Mouse (Mus musculus) midbrain, postnatal 0 days (tissue): Measurements from ENCODE around the gene Ush2a. TPM values are rescaled to one million over a fixed set of nuclear protein-coding genes. Genes with fewer than 3 reads are reported as not detected.

ENCODE experiments used
- ATAC-seq: fragments of 200-750 bp; cut with Nextera tagmentation; 2 replicates; pipeline ENCODE4 v1.8.0; 2017; ENCODE audit warnings: moderate number of reproducible peaks, mild to moderate bottlenecking, moderate TSS enrichment, moderate library complexity; ENCODE audit not compliant: low FRiP score
- DNase-seq: peaks from one replicate; pipeline ENCODE4 v3.0.0-alpha.2; 2015; ENCODE audit warnings: low spot score
- H3K27ac ChIP-seq: fragments of 300-500 bp; sonication (generic); 2 replicates; pipeline ENCODE4 v1.5.1; 2014; ENCODE audit warnings: low read depth, mild to moderate bottlenecking, low read length, mixed read lengths
- H3K27me3 ChIP-seq: fragments of 300-500 bp; sonication (generic); 2 replicates; pipeline ENCODE4 v1.6.1; 2014; ENCODE audit warnings: low read length, control low read depth, mixed read lengths; ENCODE audit not compliant: insufficient read depth
- H3K36me3 ChIP-seq: fragments of 300-500 bp; sonication (generic); 2 replicates; pipeline ENCODE4 v1.6.1; 2014; ENCODE audit warnings: low read length, control low read depth, mixed read lengths; ENCODE audit not compliant: insufficient read depth
- H3K4me1 ChIP-seq: fragments of 300-500 bp; sonication (generic); 2 replicates; pipeline ENCODE4 v1.6.1; 2014; ENCODE audit warnings: mild to moderate bottlenecking, control low read depth, antibody characterized with exemption, low read length, mixed read lengths; ENCODE audit not compliant: insufficient read depth
- H3K4me2 ChIP-seq: fragments of 300-500 bp; sonication (generic); 2 replicates; pipeline ENCODE4 v1.6.1; 2014; ENCODE audit warnings: low read depth, mild to moderate bottlenecking, low read length, mixed read lengths; ENCODE audit not compliant: poor library complexity, severe bottlenecking
- H3K4me3 ChIP-seq: fragments of 300-500 bp; sonication (generic); 2 replicates; pipeline ENCODE4 v1.5.1; 2014; ENCODE audit warnings: low read depth, mild to moderate bottlenecking, low read length, moderate library complexity
- H3K9ac ChIP-seq: fragments of 300-500 bp; sonication (generic); replicated peaks from 2 replicates; pipeline ENCODE4 v1.6.1; 2014; ENCODE audit warnings: mild to moderate bottlenecking, low read length, moderate library complexity, mixed read lengths; ENCODE audit not compliant: poor library complexity, severe bottlenecking
- H3K9me3 ChIP-seq: fragments of 300-500 bp; sonication (generic); 2 replicates; pipeline ENCODE4 v1.6.1; 2016; ENCODE audit warnings: low read length, control low read depth
- CTCF ChIP-seq: IDR thresholded peaks from 2 replicates; pipeline ENCODE4 v1.5.1; 2016; ENCODE audit warnings: antibody characterized with exemption, mild to moderate bottlenecking
- WGBS: fragments of 180-500 bp; shearing (Covaris S2); extraction: QIAGEN DNeasy Blood & Tissue Kit; methylation state at CpG from one replicate; pipeline ENCODE4 v1.1.7; 2014; 5-methylcytosine and 5-hydroxymethylcytosine counted together
- polyA plus RNA-seq: library from polyadenylated mRNA; unstranded; fragments of >200 nt; fragmentation: Nextera tagmentation; extraction: Ambion mirVana; gene quantifications from 2 replicates; pipeline ENCODE4 v1.2.1, GENCODE M21; 2015
- total RNA-seq: library from RNA; depleted of rRNA; stranded (reverse); fragments of >200 nt; gene quantifications from 2 replicates; pipeline ENCODE4 v1.2.3, GENCODE M21; 2014

Ush2a gene
- total and polyA plus RNA-seq, 2 experiments from 2014 or later = 0.10 to 0.38 TPM

DNA sequence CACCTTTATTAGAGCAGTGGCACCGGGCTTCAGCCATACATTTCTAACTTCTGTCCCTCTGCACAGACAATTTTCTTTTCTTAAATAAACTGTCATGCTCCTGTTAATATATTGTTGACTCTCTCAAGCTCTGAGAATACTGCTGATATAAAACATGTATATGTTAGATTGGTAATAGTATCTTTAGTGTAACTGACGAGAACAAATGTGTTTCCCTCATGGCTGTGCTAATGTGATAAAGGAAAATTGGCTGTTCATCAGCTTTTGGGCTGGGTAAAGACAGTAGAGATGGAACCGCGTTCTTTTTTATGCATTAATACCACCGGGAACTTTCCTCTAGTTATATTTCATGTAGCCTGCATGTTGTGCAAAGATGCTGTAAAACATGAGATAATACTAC is 54.8 kb downstream of the Ush2a start:
- H3K4me1 ChIP-seq = no peaks in the 10 kb centered on the region
- DNase-seq = no peak
- no peak for ATAC-seq

DNA sequence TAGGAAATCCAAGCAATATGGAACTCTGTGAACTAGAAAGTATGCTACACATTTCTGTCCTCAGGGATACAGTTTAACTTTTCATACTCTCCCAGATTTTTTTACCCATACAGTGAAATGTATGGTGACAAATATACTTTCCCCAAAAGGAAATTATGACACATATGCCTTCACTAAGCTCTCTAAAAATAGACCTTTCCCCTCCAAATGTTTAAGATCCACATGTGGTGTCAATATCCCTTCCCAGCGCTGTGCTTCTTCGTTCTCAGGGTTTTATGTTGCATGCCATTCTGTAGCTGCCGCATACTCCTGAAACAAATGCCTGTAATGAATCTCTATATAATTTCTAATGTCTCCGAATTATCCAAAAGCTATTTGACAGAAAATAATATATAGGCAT is 58.4 kb downstream of the Ush2a start:
- Histone ChIP-seq H3K4me1 (no peaks in the 10 kb centered on the region), H3K36me3 (no peaks in the 10 kb centered on the region), H3K4me3 (no peak overlapping the region), H3K27ac (no peak overlapping the region), H3K9me3 (no peaks in the 10 kb centered on the region), H3K9ac (no peak overlapping the region), H3K27me3 (no peaks in the 10 kb centered on the region), H3K4me2 (no peak overlapping the region)
- TF ChIP-seq CTCF = no peak
- DNase-seq = no peak
- WGBS = 81% methylated on average over 4 of the region's 4 CpGs
- no peak for ATAC-seq

More for the DNA sequence above, 54.8 kb downstream of the Ush2a start:
- TF ChIP-seq CTCF = no peak
- 88% methylated on average over 5 of the region's 5 CpGs for WGBS
- Histone ChIP-seq H3K36me3 (no peaks in the 10 kb centered on the region), H3K27ac (no peak overlapping the region), H3K27me3 (no peaks in the 10 kb centered on the region), H3K4me2 (no peak overlapping the region), H3K9me3 (no peaks in the 10 kb centered on the region), H3K9ac (no peak overlapping the region), H3K4me3 (no peak overlapping the region)

DNA sequence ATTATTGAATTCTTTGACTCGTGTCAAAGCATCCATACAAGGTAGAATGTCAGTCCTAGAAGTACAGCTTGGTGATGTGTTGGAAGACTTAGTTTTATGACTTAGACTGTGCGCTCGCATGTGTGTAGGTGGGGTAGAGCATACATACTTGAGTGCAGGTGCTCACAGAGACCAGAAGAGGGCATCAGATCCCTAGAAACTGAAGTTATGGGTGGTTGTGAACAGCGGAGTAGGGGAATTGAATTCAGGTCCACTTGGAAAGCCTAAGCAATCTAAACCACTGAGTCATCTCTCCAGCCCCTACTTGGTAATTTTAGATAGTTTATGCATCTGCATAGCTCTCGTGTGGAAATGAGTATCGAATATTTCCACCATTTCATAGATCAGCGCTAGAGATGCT is 59.7 kb downstream of the Ush2a start:
- DNase-seq = no peak
- no peaks in the 10 kb centered on the region for H3K27me3 ChIP-seq
- H3K36me3 ChIP-seq = no peaks in the 10 kb centered on the region
- ATAC-seq = no peak
- WGBS = 83% methylated on average over 7 of the region's 7 CpGs
- no peak overlapping the region for H3K4me3 ChIP-seq
- no peaks in the 10 kb centered on the region for H3K9me3 ChIP-seq
- no peak overlapping the region for H3K9ac ChIP-seq
- H3K27ac ChIP-seq = no peak overlapping the region
- peak; percentile 34 for TF ChIP-seq CTCF
- H3K4me1 ChIP-seq = no peaks in the 10 kb centered on the region
- H3K4me2 ChIP-seq = no peak overlapping the region

- Histone ChIP-seq H3K9ac (no peak overlapping the region), H3K4me3 (no peak overlapping the region), H3K4me2 (no peak overlapping the region), H3K27me3 (no peaks in the 10 kb centered on the region), H3K4me1 (no peaks in the 10 kb centered on the region), H3K27ac (no peak overlapping the region), H3K36me3 (no peaks in the 10 kb centered on the region), H3K9me3 (no peaks in the 10 kb centered on the region)
- no peak for ATAC-seq
- 92% methylated on average over 2 of the region's 2 CpGs for WGBS
- TF ChIP-seq CTCF = no peak
- DNase-seq = no peak
These were observed 68.6 kb downstream of the Ush2a start for GRCm38 (mm10) chr1:188330406-188330805.

GRCm38 (mm10) chr1:188333936-188334335 is 72.1 kb downstream of the Ush2a start:
- Histone ChIP-seq H3K36me3 (no peaks in the 10 kb centered on the region), H3K27ac (no peak overlapping the region), H3K4me3 (no peak overlapping the region), H3K9me3 (no peaks in the 10 kb centered on the region), H3K9ac (no peak overlapping the region), H3K27me3 (no peaks in the 10 kb centered on the region), H3K4me2 (no peak overlapping the region), H3K4me1 (no peaks in the 10 kb centered on the region)
- 73% methylated on average over 2 of the region's 2 CpGs for WGBS
- DNase-seq (peak; percentile 66), ATAC-seq (no peak)
- TF ChIP-seq CTCF = no peak

DNA sequence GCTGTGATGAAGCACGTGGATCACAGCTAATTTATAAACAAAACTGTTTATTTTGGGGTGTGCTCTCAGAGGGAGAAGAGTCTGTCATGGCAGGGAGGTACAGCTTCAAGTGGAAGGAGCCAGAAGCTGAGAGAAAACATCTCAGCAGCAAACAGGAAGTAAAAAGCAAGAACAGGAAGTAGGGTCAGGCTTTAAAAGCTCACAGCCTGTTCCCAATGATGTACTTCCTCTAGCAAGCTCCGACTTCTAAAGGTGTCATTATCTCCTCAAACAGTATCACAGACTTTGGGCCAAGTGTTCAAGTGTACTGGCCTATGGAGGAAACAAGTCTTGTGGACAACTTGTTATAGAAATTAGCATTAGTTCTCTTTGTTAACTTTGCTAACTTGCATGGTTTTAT is 85.9 kb downstream of the Ush2a start:
- DNase-seq (no peak), ATAC-seq (no peak)
- H3K4me3 ChIP-seq = no peak overlapping the region
- no peak overlapping the region for H3K27ac ChIP-seq
- H3K27me3 ChIP-seq = no peaks in the 10 kb centered on the region
- H3K9me3 ChIP-seq = no peaks in the 10 kb centered on the region
- H3K4me1 ChIP-seq = no peaks in the 10 kb centered on the region
- no peaks in the 10 kb centered on the region for H3K36me3 ChIP-seq
- no peak overlapping the region for H3K4me2 ChIP-seq
- TF ChIP-seq CTCF = no peak
- WGBS = 75% methylated on average over 2 of the region's 2 CpGs
- H3K9ac ChIP-seq = no peak overlapping the region

DNA sequence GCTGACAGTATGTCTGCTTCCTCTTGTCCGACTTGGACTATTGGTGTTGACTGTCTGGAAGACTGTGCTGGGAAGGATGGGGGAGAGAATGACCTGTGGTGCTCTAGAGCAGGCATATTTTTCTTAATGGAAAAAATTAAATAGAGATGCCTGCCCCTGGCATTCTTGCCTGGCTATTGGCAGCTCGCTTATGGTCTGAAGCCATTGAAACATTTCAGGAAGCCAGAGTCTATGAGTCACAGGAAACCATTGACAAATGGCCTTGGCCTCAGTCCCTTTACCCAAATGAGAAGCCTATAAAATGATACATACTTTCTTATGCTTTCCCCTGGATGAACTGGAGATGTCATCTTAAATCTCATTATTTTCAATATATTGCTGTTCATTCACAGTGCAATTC is 92.9 kb downstream of the Ush2a start:
- 90% methylated on average over 2 of the region's 2 CpGs for whole genome bisulfite sequencing
- ATAC-seq (no peak), DNase-seq (no peak)

More for the DNA sequence above, 92.9 kb downstream of the Ush2a start:
- Histone ChIP-seq H3K9ac (no peak overlapping the region), H3K4me1 (no peaks in the 10 kb centered on the region), H3K36me3 (no peaks in the 10 kb centered on the region), H3K4me2 (no peak overlapping the region), H3K4me3 (no peak overlapping the region), H3K27me3 (no peaks in the 10 kb centered on the region), H3K27ac (no peak overlapping the region), H3K9me3 (no peaks in the 10 kb centered on the region)
- no peak for TF ChIP-seq CTCF
